Mouse (Mus musculus) testis, postnatal 10 days (tissue): ENCODE results near the gene Ide.
"Not testable (repeated sequence)": the region's sequence is repeated elsewhere in the genome, so short reads cannot be mapped to it uniquely, and the experiment has no call there.

Experiments
- DNase-seq: peaks from one replicate; pipeline ENCODE4 v3.0.0; 2021; ENCODE audit warnings: low spot score

Gene Ide

DNA sequence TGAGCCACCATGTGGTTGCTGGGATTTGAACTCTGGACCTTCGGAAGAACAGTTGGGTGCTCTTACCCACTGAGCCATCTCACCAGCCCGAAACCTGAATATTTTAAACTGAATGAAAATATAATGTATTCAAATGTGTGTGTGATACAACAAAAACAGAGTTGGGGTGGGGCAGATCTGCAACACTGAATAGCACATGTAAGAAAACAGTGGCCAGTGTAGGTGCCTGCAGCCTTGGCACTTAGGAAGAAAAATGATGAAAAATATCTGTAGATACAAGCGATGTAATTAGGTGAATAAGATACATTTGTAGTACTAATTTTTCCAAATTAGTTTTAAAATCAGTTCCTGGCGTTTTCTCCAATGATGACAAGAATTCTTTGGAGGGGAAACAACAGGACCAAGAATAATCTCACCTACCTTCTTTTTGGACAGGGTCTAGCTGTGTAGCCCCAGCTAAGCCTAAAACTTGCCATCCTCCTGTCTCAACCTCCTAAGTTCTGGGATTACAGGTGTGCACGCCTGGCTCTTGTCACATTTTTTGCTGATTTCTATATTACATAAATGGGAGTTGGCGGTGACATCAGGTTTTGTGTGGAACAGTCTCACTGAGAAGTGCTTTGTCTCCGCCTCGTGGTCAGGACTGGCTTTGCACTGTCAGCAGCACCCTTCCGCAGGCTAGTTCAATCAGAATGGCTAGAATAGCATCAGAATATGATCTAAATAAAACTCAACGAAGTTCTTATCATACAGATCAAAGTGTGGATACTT is 72.1 kb downstream of the Ide start:
- peak; percentile 96 for DNase-seq

DNA sequence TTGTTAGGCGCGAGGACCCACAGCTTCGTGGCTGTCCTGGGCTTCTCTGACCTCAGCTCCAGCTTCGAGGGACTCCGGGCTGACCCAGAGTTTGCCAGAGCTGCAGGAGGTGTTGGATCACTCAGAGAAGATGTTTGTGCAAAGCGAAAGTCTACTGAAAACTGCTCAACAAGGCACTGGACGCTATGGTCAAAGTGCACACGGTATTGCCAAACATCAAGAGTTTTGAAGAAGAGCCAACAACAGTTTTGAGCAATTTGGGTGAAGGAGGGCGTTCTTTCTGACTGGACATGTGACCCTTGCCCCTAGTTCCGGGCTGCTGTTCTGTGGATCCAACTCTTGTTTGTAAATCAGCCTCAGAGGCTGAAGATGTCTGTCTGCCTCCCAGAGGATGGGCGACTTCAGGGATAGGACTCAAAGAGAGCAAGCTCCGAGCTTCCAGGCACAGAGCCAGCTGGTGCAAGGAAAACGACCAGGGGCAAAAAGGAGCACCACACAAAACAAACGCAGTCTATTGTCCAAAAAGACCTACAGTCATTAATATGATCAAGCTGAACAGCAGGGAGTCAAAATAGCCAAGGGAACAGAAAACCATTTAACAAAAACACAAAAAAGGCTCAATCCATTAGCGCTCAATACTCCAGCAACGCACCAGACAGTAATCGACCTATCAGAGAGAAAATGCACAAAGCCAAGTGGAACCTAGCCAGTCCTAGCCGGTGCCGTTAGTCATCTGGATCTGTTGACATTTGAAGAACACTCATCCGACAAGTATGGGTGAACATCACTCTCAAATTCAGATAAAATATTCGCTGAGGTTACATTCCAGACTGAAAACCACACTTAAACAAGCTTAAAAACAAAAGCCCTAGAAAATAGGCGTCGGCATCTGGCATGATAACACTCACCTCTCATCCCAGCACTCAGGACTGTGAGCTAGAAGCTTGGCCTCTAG is 73.4 kb downstream of the Ide start:
- DNase-seq: no peak

DNA sequence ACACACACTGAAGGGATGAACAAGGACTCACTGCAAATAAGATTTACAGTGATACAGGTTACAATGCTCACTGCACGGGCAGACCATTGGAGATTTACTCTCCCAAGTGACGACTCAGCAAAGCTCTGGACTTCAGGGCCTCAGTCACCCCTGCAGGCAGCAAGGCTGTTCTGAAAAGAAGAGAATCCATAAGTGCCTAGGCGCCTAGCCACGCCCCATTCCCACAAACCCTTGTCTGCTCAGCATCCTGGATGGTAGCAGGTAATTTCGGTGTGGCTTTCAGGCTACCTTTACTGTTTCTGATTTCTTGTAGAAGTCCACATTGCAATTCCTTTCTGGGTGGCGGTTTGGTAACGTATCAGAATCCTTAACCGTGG is 74.1 kb downstream of the Ide start:
- no peak for DNase-seq

DNA sequence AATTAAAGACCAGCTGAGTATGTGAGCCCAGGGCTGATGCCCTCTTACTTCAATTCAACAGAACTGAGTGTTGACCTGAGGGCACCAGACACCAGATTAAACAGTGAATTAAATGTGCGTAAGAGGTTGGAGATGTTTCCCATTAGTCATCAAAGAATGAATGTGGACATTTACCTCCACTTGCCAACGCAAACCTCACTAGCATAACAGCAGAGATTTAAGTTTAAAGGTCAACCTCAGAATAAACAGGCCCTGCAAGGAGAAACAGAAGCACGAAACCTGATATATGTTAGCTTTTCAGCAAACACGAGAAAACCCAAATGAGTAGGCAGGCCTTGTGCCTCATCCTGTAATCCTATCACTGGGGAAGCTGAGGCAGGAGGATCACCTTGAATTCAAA is 75.3 kb downstream of the Ide start:
- DNase-seq: no peak

DNA sequence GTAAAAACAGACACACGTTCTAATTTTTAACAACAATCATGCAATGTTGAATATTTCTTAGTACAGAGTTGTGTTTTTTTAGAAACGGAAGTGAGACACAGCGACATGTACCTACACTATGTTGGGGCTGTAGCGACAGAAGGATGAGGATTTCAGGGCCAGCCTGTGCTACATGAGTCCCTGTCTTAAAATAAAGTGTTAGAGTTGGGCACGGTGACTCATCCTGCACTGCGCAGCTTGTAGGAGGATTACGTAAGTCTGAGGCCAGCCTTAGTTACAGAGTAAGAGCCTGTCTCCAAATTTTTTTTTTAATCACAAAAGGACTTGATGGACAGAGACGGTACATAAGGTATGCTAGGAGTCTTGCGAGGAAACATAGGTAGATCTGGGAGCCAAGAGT is 82.3 kb downstream of the Ide start:
- DNase-seq: no peak

DNA sequence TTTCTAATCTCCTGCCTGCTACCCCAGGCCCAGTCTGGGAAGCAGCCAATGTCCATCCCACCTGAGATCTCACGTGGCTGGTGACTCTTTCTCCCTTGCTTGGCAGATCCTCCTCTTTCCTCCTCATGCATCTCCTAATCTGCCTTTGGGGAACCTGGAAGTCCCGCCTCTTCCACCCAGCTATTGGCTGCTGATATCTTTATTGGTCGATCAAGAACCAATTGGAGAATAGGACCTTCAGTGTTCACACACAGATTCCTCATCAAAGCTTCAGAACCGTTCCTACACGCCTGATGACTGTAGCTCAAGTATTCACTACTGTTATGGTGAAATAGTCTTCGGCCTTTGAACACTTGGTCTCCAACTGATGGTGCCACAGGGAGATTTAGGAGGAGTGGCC is 85.5 kb downstream of the Ide start:
- no peak for DNase-seq

DNA sequence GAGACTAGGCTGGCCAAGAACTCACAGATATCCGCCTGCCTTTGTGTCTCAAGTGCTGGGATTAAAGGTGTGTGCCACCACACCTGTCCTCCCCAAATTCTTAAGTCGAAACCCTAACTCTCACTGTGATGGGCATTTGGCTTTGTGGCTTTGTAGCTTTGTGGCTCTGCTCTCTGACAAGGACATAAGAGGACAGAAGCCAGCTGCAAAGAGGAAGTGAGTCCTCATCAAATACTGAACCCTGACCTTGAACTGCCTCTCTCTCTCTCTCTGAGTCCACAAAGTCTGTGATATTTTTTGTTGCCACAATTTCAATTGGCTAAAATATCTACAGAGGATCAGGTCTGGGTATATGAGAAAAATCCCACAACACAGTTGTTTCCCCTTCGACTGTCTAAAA is 89.5 kb downstream of the Ide start:
- DNase-seq: no peak

DNA sequence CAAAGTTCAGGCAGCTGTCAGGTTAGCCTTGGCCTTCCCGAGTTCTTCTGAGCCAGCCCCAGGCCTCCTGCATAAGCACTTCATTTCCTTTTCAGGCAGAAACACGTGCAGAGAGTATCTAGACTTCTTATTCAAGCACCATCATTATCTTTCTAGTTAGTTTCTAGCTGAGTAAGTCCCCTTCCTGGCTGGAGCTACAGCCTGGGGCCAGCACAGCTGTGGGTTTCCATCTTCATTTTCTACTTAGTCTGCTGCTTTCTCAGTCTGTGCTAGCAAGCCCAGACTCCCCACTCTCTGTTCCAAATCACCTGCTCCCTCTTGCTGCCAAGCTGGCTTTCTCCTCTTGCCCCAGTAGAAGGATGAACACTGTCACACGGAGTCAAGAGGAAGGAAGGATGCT is 90.8 kb downstream of the Ide start:
- DNase-seq: no peak

DNA sequence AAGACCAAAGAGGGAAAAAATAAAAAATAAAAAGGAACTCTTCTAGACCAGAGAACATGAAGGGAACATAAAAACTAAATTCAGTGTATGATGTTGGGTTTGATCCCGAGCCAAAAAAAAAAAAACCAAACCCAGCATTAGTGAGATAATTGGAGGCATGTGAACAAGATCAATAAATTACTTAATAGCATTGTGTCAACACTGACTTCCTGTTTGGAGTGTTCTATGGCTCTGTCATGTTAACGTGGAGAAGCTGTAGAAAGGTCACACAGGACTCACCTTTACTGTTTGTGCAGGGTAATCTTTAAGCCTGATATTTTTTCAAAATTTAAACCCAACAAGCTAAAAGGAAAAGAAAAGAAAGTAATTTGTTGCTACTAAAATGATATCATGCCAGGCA is 94.9 kb downstream of the Ide start:
- no peak for DNase-seq

DNA sequence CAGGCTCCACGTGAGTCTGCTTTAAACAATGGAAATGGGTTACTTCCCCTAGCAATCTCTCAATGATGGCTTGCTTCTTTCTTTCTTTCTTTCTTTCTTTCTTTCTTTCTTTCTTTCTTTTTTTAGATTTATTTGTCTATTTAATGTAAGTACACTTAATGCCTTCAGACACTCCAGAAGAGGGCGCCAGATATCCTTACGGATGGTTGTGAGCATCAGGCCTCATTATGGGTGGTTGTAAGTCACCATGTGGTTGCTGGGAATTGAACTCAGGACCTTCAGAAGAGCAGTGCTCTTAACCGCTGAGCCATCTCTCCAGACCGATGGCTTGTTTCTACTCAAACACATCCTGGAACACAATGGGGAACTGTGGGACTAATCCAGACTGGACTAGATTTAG is 96.5 kb downstream of the Ide start:
- no peak for DNase-seq

DNA sequence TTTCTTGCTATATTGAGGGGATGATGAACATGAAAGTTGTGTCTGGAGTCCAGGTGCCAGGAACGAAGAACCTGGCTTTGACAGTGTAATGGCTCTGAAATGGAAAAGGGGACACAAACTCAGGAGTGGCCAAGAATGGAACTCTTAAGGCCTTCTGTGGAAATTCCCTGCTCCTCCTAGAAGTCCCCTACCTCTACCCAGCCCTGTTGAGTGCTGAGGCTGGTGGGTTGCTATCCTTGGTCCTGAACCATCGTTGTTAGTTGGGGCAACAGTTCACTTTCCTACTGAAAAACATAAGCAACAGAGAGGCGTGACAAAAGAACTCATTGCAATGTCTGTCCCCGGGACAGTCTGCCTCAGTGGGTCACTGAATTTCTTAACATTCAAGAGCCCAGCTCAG is 98.6 kb downstream of the Ide start:
- DNase-seq: peak; percentile 70

DNA sequence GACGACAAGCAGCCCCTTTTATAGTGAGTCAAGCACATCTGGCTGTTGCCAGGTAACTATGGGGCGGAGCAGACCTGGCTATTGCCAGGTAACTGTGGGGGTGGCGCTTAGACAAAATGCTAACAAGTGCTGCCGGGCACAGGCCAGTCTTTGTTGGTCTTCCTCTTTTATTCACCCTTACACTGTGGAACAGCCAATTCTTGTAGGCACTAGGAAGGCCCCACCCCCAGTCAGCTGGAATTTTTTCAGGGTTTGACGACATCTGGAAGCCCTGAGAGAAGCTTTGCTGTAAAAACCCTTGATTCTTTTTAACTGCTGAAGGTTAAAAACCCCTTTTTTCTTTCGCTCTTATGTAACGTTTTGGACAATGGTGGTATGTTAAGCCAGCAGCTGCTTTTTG is 99.0 kb downstream of the Ide start:
- no peak for DNase-seq

DNA sequence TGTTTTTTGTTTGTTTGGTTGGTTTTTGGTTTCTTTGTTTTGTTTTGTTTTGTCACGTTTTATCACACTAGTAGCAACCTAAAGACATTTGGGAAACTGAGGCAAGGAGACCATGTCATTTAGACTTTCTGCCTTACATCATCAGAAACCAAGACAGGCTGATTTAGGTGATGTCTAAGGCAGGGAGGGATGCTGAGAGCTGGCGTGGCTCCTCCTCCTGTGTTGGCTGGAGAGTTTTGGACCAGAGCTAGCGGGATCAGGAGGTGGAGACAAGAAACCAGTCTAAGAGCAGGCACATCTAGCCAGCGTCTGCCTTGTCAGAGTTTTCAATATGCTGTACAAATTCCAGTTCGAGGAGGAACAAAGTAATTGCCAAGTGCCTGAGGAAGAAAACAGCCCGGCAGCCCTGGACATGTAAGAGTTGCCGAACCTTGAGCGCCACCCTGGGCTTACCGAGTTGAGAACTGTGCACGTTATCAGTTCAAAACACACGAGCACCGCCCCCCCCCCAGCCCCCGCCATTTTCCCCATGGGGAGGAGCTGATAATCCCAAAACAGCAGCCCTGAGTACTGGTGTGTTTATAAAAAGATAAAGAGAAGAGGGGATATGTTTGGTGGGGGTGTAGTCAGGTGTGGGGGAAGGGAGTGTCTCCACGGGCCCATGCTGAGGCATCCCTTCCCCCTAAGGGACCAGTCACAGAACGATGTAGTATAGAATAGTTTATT is 99.8 kb downstream of the Ide start:
- DNase-seq: no peak

DNA sequence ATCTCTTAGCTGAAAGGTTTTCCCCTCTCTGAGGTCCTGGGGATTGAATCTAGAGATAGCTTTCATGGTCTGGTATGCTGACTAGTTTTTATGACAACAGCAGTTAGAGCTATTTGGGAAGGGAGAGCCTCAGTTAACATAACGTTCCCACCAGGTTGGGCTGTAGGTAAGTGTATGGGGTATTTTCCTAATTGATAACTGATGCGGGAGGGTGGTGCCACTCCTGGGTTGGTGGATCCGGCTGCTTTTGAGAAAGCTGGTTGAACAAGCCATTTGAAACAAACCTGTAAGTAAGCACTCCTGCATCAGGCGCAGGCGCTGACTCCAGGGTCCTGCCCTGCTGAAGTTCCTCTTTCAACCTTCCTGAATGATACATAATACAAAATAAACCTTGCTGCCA is 100.3 kb downstream of the Ide start:
- no peak for DNase-seq

DNA sequence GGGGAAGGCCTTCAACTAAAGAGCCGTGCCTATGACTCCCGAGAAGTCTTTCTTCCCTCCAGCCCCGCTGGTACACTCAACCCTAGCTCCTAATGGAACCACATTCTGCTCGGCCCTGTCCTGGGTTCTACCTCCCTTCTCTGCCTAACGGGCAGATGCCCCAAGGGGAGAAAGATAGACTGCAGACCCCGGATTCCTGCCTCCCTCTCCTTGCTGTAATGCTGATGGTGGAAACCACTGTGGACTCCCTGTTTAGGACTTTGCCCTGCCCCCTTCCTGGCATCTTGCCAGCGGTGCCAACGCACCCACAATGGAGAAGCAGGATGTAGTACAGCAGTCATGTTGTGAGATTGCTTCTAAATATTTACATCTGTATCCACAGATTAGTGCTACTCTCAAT is 101.8 kb downstream of the Ide start:
- DNase-seq: peak; percentile 57

DNA sequence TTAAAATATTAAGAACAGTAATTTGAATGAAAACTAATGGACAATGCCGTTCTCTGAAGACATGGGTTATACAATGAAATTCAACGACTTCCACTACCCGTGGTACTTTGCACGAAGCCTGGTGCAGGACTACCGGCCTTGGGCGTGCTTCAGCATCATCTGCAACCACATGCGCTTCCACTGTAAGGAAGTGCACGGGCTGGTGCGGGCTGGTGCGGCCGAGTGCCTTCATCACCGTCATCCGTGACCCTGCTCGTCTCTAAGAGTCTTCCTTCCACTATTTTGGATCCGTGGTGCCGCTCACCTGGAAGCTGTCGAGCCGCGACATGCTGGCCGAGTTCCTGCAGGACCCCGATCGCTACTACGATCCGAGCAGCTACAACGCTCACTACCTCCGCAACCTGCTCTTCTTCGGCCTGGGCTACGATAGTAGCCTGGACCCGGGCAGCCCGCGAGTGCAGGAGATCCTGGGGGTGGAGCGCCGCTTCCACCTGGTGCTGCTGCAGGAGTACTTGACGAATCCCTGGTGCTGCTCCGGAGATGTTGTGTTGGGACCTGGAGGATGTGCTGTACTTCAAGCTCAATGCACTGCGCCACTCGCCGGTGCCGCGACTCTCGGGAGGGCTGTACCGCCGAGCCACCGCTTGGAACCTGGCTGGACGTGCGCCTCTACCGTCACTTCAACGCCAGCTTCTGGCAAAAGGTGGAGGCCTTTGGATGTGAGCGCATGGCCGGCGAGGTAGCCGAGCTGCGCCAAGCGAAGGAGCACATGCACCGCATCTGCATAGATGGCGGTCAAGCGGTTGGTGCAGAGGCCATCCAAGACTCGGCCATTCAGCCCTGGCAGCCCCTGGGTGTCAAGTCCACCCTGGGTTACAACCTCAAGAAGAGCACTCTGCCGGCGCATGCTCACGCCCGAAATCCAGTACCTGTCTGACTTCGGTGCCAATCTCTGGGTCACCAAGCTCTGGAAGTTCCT is 103.8 kb downstream of the Ide start:
- no peak for DNase-seq

DNA sequence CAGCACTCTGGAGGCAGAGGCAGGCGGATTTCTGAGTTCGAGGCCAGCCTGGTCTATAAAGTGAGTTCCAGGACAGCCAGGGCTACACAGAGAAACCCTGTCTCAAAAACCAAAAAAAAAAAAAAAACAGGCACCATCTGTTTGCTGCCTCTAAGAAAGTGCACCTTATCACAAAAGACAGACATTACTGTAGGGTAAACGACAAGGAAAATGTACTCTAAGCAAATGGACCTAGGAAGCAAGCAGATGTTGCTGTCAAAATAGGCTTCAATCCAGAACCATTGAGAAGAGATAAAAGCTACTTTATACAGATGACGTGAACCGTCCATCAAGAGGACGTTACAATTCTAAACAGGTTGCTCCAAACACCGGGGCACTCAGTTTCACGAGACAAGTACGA is 105.1 kb downstream of the Ide start:
- DNase-seq: not testable (repeated sequence)

DNA sequence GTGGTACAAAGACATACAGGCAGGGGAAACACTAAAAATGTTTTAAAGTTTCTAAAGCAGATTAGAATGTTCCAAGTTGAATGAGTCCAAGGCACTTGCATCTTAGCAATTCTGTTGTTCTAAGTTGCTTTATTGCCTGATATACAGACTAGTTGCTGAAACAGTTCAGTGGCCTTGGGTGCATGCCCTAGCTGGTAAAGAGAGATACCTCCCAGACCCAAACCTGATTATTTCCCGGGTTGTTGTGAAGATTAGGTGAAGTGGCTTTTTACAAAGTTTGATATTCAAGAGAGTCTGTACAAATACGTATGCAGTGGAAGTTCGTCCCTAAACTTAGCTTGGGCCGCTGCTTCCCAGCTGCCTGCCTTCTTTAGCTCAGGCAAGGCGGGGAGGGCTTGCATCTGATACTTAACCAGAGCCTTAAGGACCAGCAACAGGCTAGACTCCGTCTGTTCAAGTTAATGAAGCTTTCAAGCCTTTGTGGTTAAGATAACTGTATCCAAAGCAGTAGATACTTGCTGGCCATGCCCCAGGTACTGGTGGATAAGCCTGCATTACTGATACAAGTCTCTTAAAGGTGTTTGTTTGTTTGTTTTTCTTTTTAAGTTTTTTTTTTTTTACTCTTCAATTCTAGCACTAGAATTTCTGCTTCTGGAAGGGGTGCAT is 112.3 kb downstream of the Ide start:
- DNase-seq: no peak
